Mouse (Mus musculus): ENCODE data around the gene Gdf1. TPM values are rescaled to one million over a fixed set of nuclear protein-coding genes. Genes with fewer than 3 reads are reported as not detected.

Gdf1 gene
- total RNA-seq, 2 experiments from 2014 or later = 6.6 to 13.0 TPM

GRCm38 (mm10) chr8:70353194-70353817 is 23.7 kb downstream of the Gdf1 start, which contains the start of gene Upf1:
TSS of gene Upf1 (minus strand) at chr8:70353278.
- peak; percentile 98 to 100 for DNase-seq (ENCODE audit: extremely low spot score in 1 of 2, low spot score in 2 of 2)
- intact Hi-C loops (cut with DNase I) = no loop called here

- intact Hi-C loops (cut with DNase I) = no loop called here
- DNase-seq (ENCODE audit: extremely low spot score in 1 of 2, low spot score in 2 of 2) = no peak
Measured at GRCm38 (mm10) chr8:70354004-70354403, 24.4 kb downstream of the Gdf1 start.

GRCm38 (mm10) chr8:70356111-70356510 is 26.5 kb downstream of the Gdf1 start:
- DNase-seq (ENCODE audit: extremely low spot score in 1 of 2, low spot score in 2 of 2) = no peak
- intact Hi-C loops (cut with DNase I) = no loop called here

- intact Hi-C loops (cut with DNase I) = no loop called here
- peak in 1 of 2 experiments; percentile 65 for DNase-seq (ENCODE audit: extremely low spot score in 1 of 2, low spot score in 2 of 2)
Measured at GRCm38 (mm10) chr8:70359411-70359810, 29.8 kb downstream of the Gdf1 start.

GRCm38 (mm10) chr8:70360769-70361168 is 31.2 kb downstream of the Gdf1 start:
- intact Hi-C loops (cut with DNase I) = no loop called here
- DNase-seq (ENCODE audit: extremely low spot score in 1 of 2, low spot score in 2 of 2) = no peak

- no peak for DNase-seq (ENCODE audit: extremely low spot score in 1 of 2, low spot score in 2 of 2)
- intact Hi-C loops (cut with DNase I) = no loop called here
Measured at GRCm38 (mm10) chr8:70361484-70362032, 31.9 kb downstream of the Gdf1 start.

- intact Hi-C loops (cut with DNase I) = no loop called here
- peak in 1 of 2 experiments; percentile 59 for DNase-seq (ENCODE audit: extremely low spot score in 1 of 2, low spot score in 2 of 2)
Measured at GRCm38 (mm10) chr8:70364066-70364465, 34.4 kb downstream of the Gdf1 start.

- intact Hi-C loops (cut with DNase I) = no loop called here
Measured at GRCm38 (mm10) chr8:70366588-70366987, 37.0 kb downstream of the Gdf1 start.

GRCm38 (mm10) chr8:70370476-70370875 is 40.9 kb downstream of the Gdf1 start:
- DNase-seq (ENCODE audit: extremely low spot score in 1 of 2, low spot score in 2 of 2) = no peak
- intact Hi-C loops (cut with DNase I) = no loop called here

More at GRCm38 (mm10) chr8:70366588-70366987, 37.0 kb downstream of the Gdf1 start:
- DNase-seq (ENCODE audit: extremely low spot score in 1 of 2, low spot score in 2 of 2) = no peak

GRCm38 (mm10) chr8:70371951-70372350 is 42.3 kb downstream of the Gdf1 start:
- intact Hi-C loops (cut with DNase I) = no loop called here

GRCm38 (mm10) chr8:70373397-70374317 is 44.0 kb downstream of the Gdf1 start, which contains the start of gene Comp:
TSS of gene Comp (plus strand) at chr8:70373558.
- no peak for DNase-seq (ENCODE audit: extremely low spot score in 1 of 2, low spot score in 2 of 2)
- intact Hi-C loops (cut with DNase I) = no loop called here

More at GRCm38 (mm10) chr8:70371951-70372350, 42.3 kb downstream of the Gdf1 start:
- no peak for DNase-seq (ENCODE audit: extremely low spot score in 1 of 2, low spot score in 2 of 2)

- intact Hi-C loops (cut with DNase I) = no loop called here
- DNase-seq (ENCODE audit: extremely low spot score in 1 of 2, low spot score in 2 of 2) = peak in 1 of 2 experiments; percentile 84
Measured at GRCm38 (mm10) chr8:70374318-70374927, 44.8 kb downstream of the Gdf1 start.

- intact Hi-C loops (cut with DNase I) = no loop called here
- DNase-seq (ENCODE audit: extremely low spot score in 1 of 2, low spot score in 2 of 2) = no peak
Measured at GRCm38 (mm10) chr8:70375212-70375859, 45.7 kb downstream of the Gdf1 start.

GRCm38 (mm10) chr8:70376275-70376741 is 46.7 kb downstream of the Gdf1 start:
- no peak for DNase-seq (ENCODE audit: extremely low spot score in 1 of 2, low spot score in 2 of 2)
- intact Hi-C loops (cut with DNase I) = no loop called here

- intact Hi-C loops (cut with DNase I) = no loop called here
- no peak for DNase-seq (ENCODE audit: extremely low spot score in 1 of 2, low spot score in 2 of 2)
Measured at GRCm38 (mm10) chr8:70377049-70377448, 47.4 kb downstream of the Gdf1 start.

GRCm38 (mm10) chr8:70380069-70380468 is 50.5 kb downstream of the Gdf1 start:
- no peak for DNase-seq (ENCODE audit: extremely low spot score in 1 of 2, low spot score in 2 of 2)
- intact Hi-C loops (cut with DNase I) = no loop called here
